Mouse (Mus musculus): ENCODE measurements around the gene Rgl3. TPM values are rescaled to one million over a fixed set of nuclear protein-coding genes. Genes with fewer than 3 reads are reported as not detected.

Rgl3 gene
- polyA plus RNA-seq, 1 experiment from 2014 or later: 0.34 TPM

- H3K27me3 ChIP-seq (replicated peaks; ENCODE audit: control insufficient read depth, insufficient read depth, low read length): no peaks in the 10 kb centered on the region
- no peaks in the 10 kb centered on the region for H3K36me3 ChIP-seq (ENCODE audit: control insufficient read depth, insufficient read depth, low read length)
- ATAC-seq (replicated peaks; ENCODE audit: low FRiP score) (no peak), DNase-seq (ENCODE audit: low spot score) (no peak)
- no peak overlapping the region for H3K9ac ChIP-seq (ENCODE audit: low read depth, low read length)
- 89% methylated on average over 1 of the region's 1 CpGs for WGBS
- no peaks in the 10 kb centered on the region for H3K9me3 ChIP-seq (ENCODE audit: control insufficient read depth, low read length)
- peaks cover 14% of the 10 kb centered on the region for H3K4me1 ChIP-seq (replicated peaks; ENCODE audit: control insufficient read depth, insufficient read depth, low read length)
- no peak overlapping the region for H3K4me3 ChIP-seq (ENCODE audit: low read depth, low read length)
- no peak overlapping the region for H3K27ac ChIP-seq (ENCODE audit: low read depth, low read length)
- H3K4me2 ChIP-seq: no peak overlapping the region
Measured at GRCm38 (mm10) chr9:21925506-21925905, 63.7 kb downstream of the Rgl3 start.

GRCm38 (mm10) chr9:21925034-21925433, 64.2 kb downstream of the Rgl3 start:
- H3K4me3 ChIP-seq (ENCODE audit: low read depth, low read length): no peak overlapping the region
- no peak overlapping the region for H3K9ac ChIP-seq (ENCODE audit: low read depth, low read length)
- 90% methylated on average over 3 of the region's 3 CpGs for WGBS
- no peak overlapping the region for H3K27ac ChIP-seq (ENCODE audit: low read depth, low read length)
- no peak overlapping the region for H3K4me2 ChIP-seq
- DNase-seq (ENCODE audit: low spot score) (no peak), ATAC-seq (replicated peaks; ENCODE audit: low FRiP score) (no peak)
- no peaks in the 10 kb centered on the region for H3K27me3 ChIP-seq (replicated peaks; ENCODE audit: control insufficient read depth, insufficient read depth, low read length)
- no peaks in the 10 kb centered on the region for H3K36me3 ChIP-seq (ENCODE audit: control insufficient read depth, insufficient read depth, low read length)
- H3K9me3 ChIP-seq (ENCODE audit: control insufficient read depth, low read length): no peaks in the 10 kb centered on the region
- H3K4me1 ChIP-seq (replicated peaks; ENCODE audit: control insufficient read depth, insufficient read depth, low read length): peaks cover 14% of the 10 kb centered on the region

GRCm38 (mm10) chr9:21924099-21924493, 65.2 kb downstream of the Rgl3 start:
- Histone ChIP-seq H3K9ac (ENCODE audit: low read depth, low read length) (no peak overlapping the region), H3K36me3 (ENCODE audit: control insufficient read depth, insufficient read depth, low read length) (no peaks in the 10 kb centered on the region), H3K27ac (ENCODE audit: low read depth, low read length) (no peak overlapping the region), H3K4me2 (no peak overlapping the region; the same call in 1 of the 2 replicates), H3K4me1 (replicated peaks; ENCODE audit: control insufficient read depth, insufficient read depth, low read length) (peaks cover 14% of the 10 kb centered on the region), H3K27me3 (replicated peaks; ENCODE audit: control insufficient read depth, insufficient read depth, low read length) (no peaks in the 10 kb centered on the region), H3K4me3 (ENCODE audit: low read depth, low read length) (no peak overlapping the region), H3K9me3 (ENCODE audit: control insufficient read depth, low read length) (no peaks in the 10 kb centered on the region)
- DNase-seq (ENCODE audit: low spot score) (no peak), ATAC-seq (replicated peaks; ENCODE audit: low FRiP score) (peak; percentile 54)
- WGBS: 53% methylated on average over 6 of the region's 6 CpGs

GRCm38 (mm10) chr9:21923490-21924098, 65.7 kb downstream of the Rgl3 start:
- Histone ChIP-seq H3K4me1 (replicated peaks; ENCODE audit: control insufficient read depth, insufficient read depth, low read length) (peaks cover 14% of the 10 kb centered on the region), H3K9ac (ENCODE audit: low read depth, low read length) (no peak overlapping the region), H3K4me3 (ENCODE audit: low read depth, low read length) (no peak overlapping the region), H3K4me2 (no peak overlapping the region; the same call in 1 of the 2 replicates), H3K36me3 (ENCODE audit: control insufficient read depth, insufficient read depth, low read length) (no peaks in the 10 kb centered on the region), H3K27ac (ENCODE audit: low read depth, low read length) (no peak overlapping the region), H3K27me3 (replicated peaks; ENCODE audit: control insufficient read depth, insufficient read depth, low read length) (no peaks in the 10 kb centered on the region), H3K9me3 (ENCODE audit: control insufficient read depth, low read length) (no peaks in the 10 kb centered on the region)
- DNase-seq (ENCODE audit: low spot score) (no peak), ATAC-seq (replicated peaks; ENCODE audit: low FRiP score) (no peak)
- WGBS: 56% methylated on average over 3 of the region's 3 CpGs

GRCm38 (mm10) chr9:21923036-21923435, 66.2 kb downstream of the Rgl3 start:
- Histone ChIP-seq H3K4me2 (no peak overlapping the region), H3K4me1 (replicated peaks; ENCODE audit: control insufficient read depth, insufficient read depth, low read length) (peaks cover 14% of the 10 kb centered on the region), H3K36me3 (ENCODE audit: control insufficient read depth, insufficient read depth, low read length) (no peaks in the 10 kb centered on the region), H3K9ac (ENCODE audit: low read depth, low read length) (no peak overlapping the region), H3K9me3 (ENCODE audit: control insufficient read depth, low read length) (no peaks in the 10 kb centered on the region), H3K27ac (ENCODE audit: low read depth, low read length) (no peak overlapping the region), H3K27me3 (replicated peaks; ENCODE audit: control insufficient read depth, insufficient read depth, low read length) (no peaks in the 10 kb centered on the region), H3K4me3 (ENCODE audit: low read depth, low read length) (no peak overlapping the region)
- ATAC-seq (replicated peaks; ENCODE audit: low FRiP score): no peak
- no peak for DNase-seq (ENCODE audit: low spot score)
- WGBS: 84% methylated on average over 4 of the region's 4 CpGs

Other genes starting within 250 kb of the Rgl3 start
- 151 and 170 TPM in 2 replicates for gene Spc24, start 229.1 kb downstream of the Rgl3 start, polyA plus RNA-seq (2014; fragmentation: Nextera tagmentation; extraction: Ambion mirVana)
- gene Kank2, start 190.7 kb downstream of the Rgl3 start, polyA plus RNA-seq (2014; fragmentation: Nextera tagmentation; extraction: Ambion mirVana): 4.7 and 6.7 TPM in 2 replicates
- 16.1 and 17.4 TPM in 2 replicates for gene Angptl8, start 153.9 kb downstream of the Rgl3 start, polyA plus RNA-seq (2014; fragmentation: Nextera tagmentation; extraction: Ambion mirVana)
- gene Dock6, start 136.8 kb downstream of the Rgl3 start, polyA plus RNA-seq (2014; fragmentation: Nextera tagmentation; extraction: Ambion mirVana): 14.9 and 21.6 TPM in 2 replicates
- gene Rab3d, start 71.3 kb downstream of the Rgl3 start, polyA plus RNA-seq (2014; fragmentation: Nextera tagmentation; extraction: Ambion mirVana): 5.7 and 7.3 TPM in 2 replicates
- 2.2 and 2.9 TPM in 2 replicates for gene Ccdc159, start 62.0 kb downstream of the Rgl3 start, polyA plus RNA-seq (2014; fragmentation: Nextera tagmentation; extraction: Ambion mirVana)
- gene Tmem205, start 61.9 kb downstream of the Rgl3 start, polyA plus RNA-seq (2014; fragmentation: Nextera tagmentation; extraction: Ambion mirVana): 45.0 and 51.0 TPM in 2 replicates
- gene Plppr2, start 52.4 kb downstream of the Rgl3 start, polyA plus RNA-seq (2014; fragmentation: Nextera tagmentation; extraction: Ambion mirVana): 6.1 and 7.2 TPM in 2 replicates
- 9.8 and 11.9 TPM in 2 replicates for gene Swsap1, start 33.7 kb downstream of the Rgl3 start, polyA plus RNA-seq (2014; fragmentation: Nextera tagmentation; extraction: Ambion mirVana)
- gene Epor, start 25.9 kb downstream of the Rgl3 start, polyA plus RNA-seq (2014; fragmentation: Nextera tagmentation; extraction: Ambion mirVana): 131 TPM in 2 replicates
- 0.23 and 0.29 TPM in 2 replicates for gene Ccdc151, start 13.2 kb upstream of the Rgl3 start, polyA plus RNA-seq (2014; fragmentation: Nextera tagmentation; extraction: Ambion mirVana)
- gene Prkcsh, start 13.4 kb upstream of the Rgl3 start, polyA plus RNA-seq (2014; fragmentation: Nextera tagmentation; extraction: Ambion mirVana): 89.4 and 89.5 TPM in 2 replicates
- gene Elavl3, start 62.6 kb upstream of the Rgl3 start, polyA plus RNA-seq (2014; fragmentation: Nextera tagmentation; extraction: Ambion mirVana): 0.19 and 0.25 TPM in 2 replicates
- gene Gm49318, start 81.8 kb upstream of the Rgl3 start, polyA plus RNA-seq (2014; fragmentation: Nextera tagmentation; extraction: Ambion mirVana): not detected in 2 replicates
- gene Zfp653, start 81.9 kb upstream of the Rgl3 start, polyA plus RNA-seq (2014; fragmentation: Nextera tagmentation; extraction: Ambion mirVana): 5.5 and 7.5 TPM in 2 replicates
- gene Ecsit, start 96.0 kb upstream of the Rgl3 start, polyA plus RNA-seq (2014; fragmentation: Nextera tagmentation; extraction: Ambion mirVana): 55.1 and 59.2 TPM in 2 replicates
- gene Cnn1, start 109.8 kb upstream of the Rgl3 start, polyA plus RNA-seq (2014; fragmentation: Nextera tagmentation; extraction: Ambion mirVana): 3.6 and 6.2 TPM in 2 replicates
- gene Elof1, start 127.7 kb upstream of the Rgl3 start, polyA plus RNA-seq (2014; fragmentation: Nextera tagmentation; extraction: Ambion mirVana): 159 and 169 TPM in 2 replicates
- gene Acp5, start 146.3 kb upstream of the Rgl3 start, polyA plus RNA-seq (2014; fragmentation: Nextera tagmentation; extraction: Ambion mirVana): 156 and 162 TPM in 2 replicates
- 66.6 and 67.9 TPM in 2 replicates for gene Pigyl, start 167.4 kb upstream of the Rgl3 start, polyA plus RNA-seq (2014; fragmentation: Nextera tagmentation; extraction: Ambion mirVana)
- 0.13 and 0.15 TPM in 2 replicates for gene Zfp872, start 198.6 kb upstream of the Rgl3 start, polyA plus RNA-seq (2014; fragmentation: Nextera tagmentation; extraction: Ambion mirVana)
- gene Zfp809, start 236.3 kb upstream of the Rgl3 start, polyA plus RNA-seq (2014; fragmentation: Nextera tagmentation; extraction: Ambion mirVana): 16.9 and 19.7 TPM in 2 replicates

Measured in liver, embryonic 11.5 days (tissue).